Mouse (Mus musculus): Measurements from ENCODE around the gene Ehmt1. TPM values are rescaled to one million over a fixed set of nuclear protein-coding genes. Genes with fewer than 3 reads are reported as not detected.

Gene Ehmt1
- total RNA-seq, 2 experiments from 2014 or later: 63.3 to 70.0 TPM

GRCm38 (mm10) chr2:24762446-24762960, 156.9 kb downstream of the Ehmt1 start:
- H3K27ac ChIP-seq: peak overlapping the region; percentile 91
- peak; percentile 45 to 47 for DNase-seq (ENCODE audit: low spot score in 2 of 2)
- TF ChIP-seq CTCF (conservative IDR thresholded peaks at IDR 0.05): no peak
- peak overlapping the region; percentile 80 for H3K4me3 ChIP-seq

- DNase-seq (ENCODE audit: low spot score in 2 of 2): peak; percentile 47 to 65
- Histone ChIP-seq H3K4me3 (peak overlapping the region; percentile 80), H3K27ac (peak overlapping the region; percentile 91)
- no peak for TF ChIP-seq CTCF (conservative IDR thresholded peaks at IDR 0.05)
Measured at GRCm38 (mm10) chr2:24761923-24762445, 157.4 kb downstream of the Ehmt1 start.

- Histone ChIP-seq H3K4me3 (no peak overlapping the region), H3K27ac (no peak overlapping the region)
- peak in 1 of 2 experiments; percentile 71 for DNase-seq (ENCODE audit: low spot score in 2 of 2)
- peak; percentile 88 for TF ChIP-seq CTCF (conservative IDR thresholded peaks at IDR 0.05)
Measured at GRCm38 (mm10) chr2:24755276-24755675, 164.1 kb downstream of the Ehmt1 start.

- Histone ChIP-seq H3K4me3 (no peak overlapping the region), H3K27ac (no peak overlapping the region)
- TF ChIP-seq CTCF (conservative IDR thresholded peaks at IDR 0.05): no peak
- no peak for DNase-seq (ENCODE audit: low spot score in 2 of 2)
Measured at GRCm38 (mm10) chr2:24752599-24752998, 166.8 kb downstream of the Ehmt1 start.

GRCm38 (mm10) chr2:24750051-24750450, 169.4 kb downstream of the Ehmt1 start:
- no peak for TF ChIP-seq CTCF (conservative IDR thresholded peaks at IDR 0.05)
- no peak overlapping the region for H3K27ac ChIP-seq
- H3K4me3 ChIP-seq: no peak overlapping the region
- no peak for DNase-seq (ENCODE audit: low spot score in 2 of 2)

GRCm38 (mm10) chr2:24747878-24748277, 171.5 kb downstream of the Ehmt1 start:
- Histone ChIP-seq H3K27ac (no peak overlapping the region), H3K4me3 (no peak overlapping the region)
- TF ChIP-seq CTCF (conservative IDR thresholded peaks at IDR 0.05): no peak
- no peak for DNase-seq (ENCODE audit: low spot score in 2 of 2)

Small RNA genes lying within 50 kb of the gene (microRNA-seq; reads per million reads assigned to microRNA genes)
- 0 reads per million in 2 experiments for gene Gm22875

Other genes with a start within 250 kb of the Ehmt1 start
- gene Cacna1b, start 156.5 kb downstream of the Ehmt1 start, total RNA-seq (2021): 10 to 100 TPM; 77.2 to 79.7 TPM
- gene Arrdc1, start 15.6 kb upstream of the Ehmt1 start, total RNA-seq (2021): 10 to 100 TPM; 11.5 to 18.3 TPM
- gene Zmynd19, start 30.2 kb upstream of the Ehmt1 start, total RNA-seq (2021): 10 to 100 TPM; 35.0 to 36.2 TPM
- 10 to 100 TPM; 30.5 to 39.6 TPM for gene Dph7, start 42.8 kb upstream of the Ehmt1 start, total RNA-seq (2021)
- 10 to 100 TPM; 84.0 to 86.9 TPM for gene Mrpl41, start 55.5 kb upstream of the Ehmt1 start, total RNA-seq (2021)
- gene Pnpla7, start 56.4 kb upstream of the Ehmt1 start, total RNA-seq (2021): 10 to 100 TPM; 30.7 to 31.4 TPM
- gene Nsmf, start 134.7 kb upstream of the Ehmt1 start, total RNA-seq (2021): 1,000 to 10,000 TPM in 1 of 2 experiments, 100 to 1,000 TPM in 1; 975 to 1,037 TPM
- gene Entpd8, start 160.7 kb upstream of the Ehmt1 start, total RNA-seq (2021): not detected
- not detected for gene Noxa1, start 175.5 kb upstream of the Ehmt1 start, total RNA-seq (2021)